Mouse (Mus musculus) G1E (cell line): ENCODE measurements at regions not wholly inside any gene's neighbourhood (a gene's known extent, or its start where the extent isn't known, plus 50 kb on each side); places are given as distances from the start of the nearest gene placed in this dataset.

Source experiments
- CTCF ChIP-seq: IDR thresholded peaks from 2 replicates; pipeline ENCODE4 v1.5.1; 2012; ENCODE audit warnings: low read depth, low read length, inconsistent platforms, mixed read lengths
- GATA1 ChIP-seq: IDR thresholded peaks from 2 replicates; pipeline ENCODE4 v1.6.1; 2012; ENCODE audit warnings: borderline replicate concordance, low read length, inconsistent platforms, mixed read lengths
- POLR2AphosphoS5 ChIP-seq: IDR thresholded peaks from 2 replicates; pipeline ENCODE4 v1.6.1; 2012; ENCODE audit warnings: low read depth, low read length, inconsistent platforms; ENCODE audit not compliant: insufficient replicate concordance
- TAL1 ChIP-seq: conservative IDR thresholded peaks from 2 replicates; pipeline ENCODE4 v1.6.1; 2012; ENCODE audit warnings: low read depth, low read length, inconsistent platforms, mixed read lengths

- TF ChIP-seq CTCF (no peak), GATA1 (no peak), POLR2AphosphoS5 (no peak), TAL1 (no peak)
Measured at GRCm38 (mm10) chr13:28740158-28740670, 213.3 kb downstream of the Sox4 start.
